Mouse (Mus musculus): ENCODE data around the gene Gng7.
"Not testable (repeated sequence)": the region's sequence is repeated elsewhere in the genome, so short reads cannot be mapped to it uniquely, and the experiment has no call there.

Gng7 gene

DNA sequence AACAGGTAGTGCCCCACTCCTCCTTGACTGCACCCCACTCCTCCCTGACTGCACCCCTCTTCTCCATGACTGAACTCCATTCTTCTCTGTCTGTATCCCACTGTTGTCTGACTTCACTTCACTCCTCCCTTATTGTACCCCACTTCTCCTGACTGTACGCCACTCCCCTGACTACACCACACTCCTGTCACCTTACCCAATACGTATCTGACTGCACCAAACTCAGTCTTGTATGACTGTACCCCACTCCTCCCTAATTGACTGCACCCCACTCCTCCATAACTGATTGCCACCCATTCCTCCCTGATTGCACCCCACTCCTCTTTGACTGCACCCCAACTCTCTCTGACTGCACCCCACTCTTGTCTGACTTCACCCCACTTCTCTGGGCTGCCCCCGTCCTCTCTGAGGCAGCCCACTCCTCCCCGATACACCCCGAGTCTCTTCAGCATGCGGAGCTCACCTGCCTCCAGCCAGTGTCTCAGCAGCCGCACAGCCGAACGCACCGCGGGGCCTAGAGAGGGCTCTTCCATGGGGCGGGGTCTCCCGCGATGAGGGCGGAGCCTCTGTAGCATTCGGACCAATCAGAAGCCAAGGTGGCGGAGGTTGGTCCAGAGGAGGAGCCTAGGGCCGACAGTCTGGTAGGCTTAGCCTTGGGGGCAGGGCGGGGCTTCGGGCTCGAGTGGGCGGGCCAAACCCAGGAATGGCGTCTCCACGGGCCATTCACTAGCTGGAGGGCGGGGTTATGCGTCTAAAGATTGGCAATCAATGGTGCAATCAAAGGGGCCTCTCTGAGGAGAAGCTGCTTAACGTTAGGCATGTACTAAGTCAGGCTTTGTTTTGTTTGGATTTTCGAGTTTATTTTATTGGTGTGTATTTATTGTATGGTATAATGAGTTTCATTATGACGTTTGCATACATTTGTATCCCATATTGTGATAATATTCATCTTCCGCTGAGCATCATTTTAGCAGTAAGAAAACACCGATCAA, at the start of gene Gng7:
TSS of gene Gng7 (minus strand) at position 553 of the 992 bp plus-strand sequence.
- in situ Hi-C loops (cut with MseI, MboI) = no loop called here

GRCm38 (mm10) chr10:81064519-81064918, 49.8 kb upstream of the Gng7 start:
- in situ Hi-C loops (cut with MseI, MboI) = not testable (repeated sequence)

GRCm38 (mm10) chr10:81062710-81063109, 48.0 kb upstream of the Gng7 start:
- in situ Hi-C loops (cut with MseI, MboI) = no loop called here

- in situ Hi-C loops (cut with MseI, MboI) = no loop called here
These were observed 45.1 kb upstream of the Gng7 start, which contains the start of gene Sgta for GRCm38 (mm10) chr10:81059603-81060543. Gene Sgta, minus strand, starts transcription at chr10:81060181.

DNA sequence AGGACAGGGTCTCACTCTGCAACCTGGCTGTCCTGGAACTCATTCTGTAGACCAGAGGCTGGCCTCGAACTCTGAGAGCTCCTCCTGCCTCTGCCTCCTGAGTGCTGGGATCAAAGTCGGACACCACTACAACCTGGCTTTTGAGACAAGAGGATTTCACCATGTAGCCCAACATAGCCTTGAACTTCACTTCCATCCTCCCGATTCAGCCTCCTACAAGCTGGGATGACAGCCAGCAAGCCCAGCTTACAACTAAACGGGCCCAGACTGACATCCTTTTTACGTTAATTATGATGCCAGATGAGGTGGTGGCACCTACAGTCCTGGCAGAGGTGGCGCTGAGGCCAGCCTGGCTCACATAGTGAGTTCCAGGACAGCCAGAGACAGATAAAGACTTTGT, 44.2 kb upstream of the Gng7 start:
- in situ Hi-C loops (cut with MseI, MboI) = no loop called here

DNA sequence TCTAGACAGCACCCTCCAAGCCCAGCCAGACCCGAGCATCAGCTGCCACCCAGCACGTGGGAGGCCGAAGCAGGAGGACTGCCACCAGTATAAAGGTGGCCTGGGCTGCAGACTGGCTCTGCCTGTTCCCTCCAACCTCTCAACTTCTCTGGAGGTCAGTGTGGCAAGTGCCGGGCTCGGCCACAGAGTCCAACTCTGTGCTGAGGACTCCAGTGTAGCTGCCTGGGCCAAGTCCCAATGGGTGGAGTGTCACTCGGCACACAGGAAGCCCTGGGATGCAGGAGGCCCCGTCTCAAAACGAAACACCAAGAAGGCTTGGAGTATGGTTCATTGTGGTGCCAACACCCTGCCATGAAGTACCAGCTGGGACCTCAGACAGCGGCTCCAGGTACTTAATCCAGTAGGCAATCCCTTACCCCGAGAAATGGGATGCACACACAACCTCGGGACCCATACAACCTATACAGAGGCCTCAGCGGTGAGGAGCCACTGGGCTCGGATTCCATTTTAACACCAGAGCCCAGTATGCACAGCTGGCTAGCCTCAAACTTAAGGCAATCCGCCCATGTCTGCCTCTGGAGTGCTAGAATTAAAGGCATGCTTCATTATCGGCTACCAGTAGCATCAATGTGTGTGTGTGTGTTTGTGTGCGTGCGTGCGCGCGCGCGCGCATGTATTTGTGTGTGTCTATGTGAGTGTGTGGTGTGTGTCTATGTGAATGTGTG, 42.8 kb upstream of the Gng7 start:
- in situ Hi-C loops (cut with MseI, MboI) = no loop called here

DNA sequence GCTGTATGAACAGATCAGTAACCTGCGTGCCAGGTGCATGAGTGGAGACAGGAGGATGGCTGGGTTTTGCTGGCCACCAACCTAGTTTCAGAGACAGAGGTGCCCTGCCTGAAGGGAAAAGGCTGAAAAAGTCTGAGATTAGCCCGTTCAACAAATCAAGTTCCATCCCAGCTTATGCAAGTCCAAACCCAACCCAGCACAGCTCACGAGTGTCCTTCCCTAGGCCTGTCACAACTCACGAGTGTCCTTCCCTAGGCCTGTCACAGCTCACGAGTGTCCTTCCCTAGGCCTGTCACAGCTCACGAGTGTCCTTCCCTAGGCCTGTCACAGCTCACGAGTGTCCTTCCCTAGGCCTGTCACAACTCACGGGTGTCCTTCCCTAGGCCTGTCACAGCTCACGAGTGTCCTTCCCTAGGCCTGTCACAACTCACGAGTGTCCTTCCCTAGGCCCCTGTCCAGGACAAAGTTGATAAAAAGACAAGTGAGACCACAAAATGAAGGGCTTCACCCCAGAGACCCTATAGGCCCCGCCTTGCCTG, 41.1 kb upstream of the Gng7 start:
- in situ Hi-C loops (cut with MseI, MboI) = not testable (repeated sequence)

- in situ Hi-C loops (cut with MseI, MboI) = no loop called here
These were observed 40.4 kb upstream of the Gng7 start for GRCm38 (mm10) chr10:81055169-81055568.

DNA sequence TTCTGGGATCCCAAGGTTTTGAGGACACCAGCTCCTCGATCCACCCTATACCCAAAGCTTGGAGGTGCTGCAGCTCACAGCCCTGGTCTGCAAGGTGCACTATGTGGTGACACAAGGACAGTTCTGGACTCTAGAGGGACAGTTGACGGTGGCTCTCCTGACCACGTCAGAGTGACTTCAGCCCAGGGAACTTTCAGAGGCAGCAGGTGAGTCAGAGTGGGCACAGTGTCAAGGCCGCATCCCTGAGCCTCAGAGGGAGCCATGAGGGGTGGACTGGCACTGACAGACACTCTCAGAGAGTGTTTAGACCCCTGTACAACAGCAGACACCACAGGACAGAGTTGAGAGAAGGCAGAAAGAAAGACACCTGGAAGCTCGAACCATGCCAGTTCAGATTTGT, 37.8 kb upstream of the Gng7 start:
- in situ Hi-C loops (cut with MseI, MboI) = no loop called here

DNA sequence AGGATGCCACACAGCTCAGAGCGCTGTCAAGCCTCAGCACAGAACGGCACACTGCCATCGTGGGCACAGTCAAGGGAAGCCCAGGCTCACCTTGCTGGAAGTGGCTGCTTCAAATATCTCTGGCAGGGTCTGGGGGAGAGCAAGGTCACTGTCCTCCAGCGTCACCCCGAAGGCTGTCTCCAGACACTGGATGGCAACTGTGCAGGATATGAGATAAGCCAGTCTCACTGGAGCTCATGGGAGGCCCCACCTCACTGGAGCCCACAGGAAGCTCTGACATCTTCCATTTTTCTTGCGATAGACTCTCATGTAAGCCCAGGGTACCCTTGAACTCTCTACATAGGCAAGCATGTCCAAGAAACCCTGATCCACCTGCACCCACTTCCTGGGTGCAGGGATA, 36.4 kb upstream of the Gng7 start:
- in situ Hi-C loops (cut with MseI, MboI) = no loop called here

- in situ Hi-C loops (cut with MseI, MboI) = no loop called here
These were observed 35.9 kb upstream of the Gng7 start for GRCm38 (mm10) chr10:81050645-81051044.

GRCm38 (mm10) chr10:81045246-81045645, 30.5 kb upstream of the Gng7 start:
- in situ Hi-C loops (cut with MseI, MboI) = not testable (repeated sequence)

DNA sequence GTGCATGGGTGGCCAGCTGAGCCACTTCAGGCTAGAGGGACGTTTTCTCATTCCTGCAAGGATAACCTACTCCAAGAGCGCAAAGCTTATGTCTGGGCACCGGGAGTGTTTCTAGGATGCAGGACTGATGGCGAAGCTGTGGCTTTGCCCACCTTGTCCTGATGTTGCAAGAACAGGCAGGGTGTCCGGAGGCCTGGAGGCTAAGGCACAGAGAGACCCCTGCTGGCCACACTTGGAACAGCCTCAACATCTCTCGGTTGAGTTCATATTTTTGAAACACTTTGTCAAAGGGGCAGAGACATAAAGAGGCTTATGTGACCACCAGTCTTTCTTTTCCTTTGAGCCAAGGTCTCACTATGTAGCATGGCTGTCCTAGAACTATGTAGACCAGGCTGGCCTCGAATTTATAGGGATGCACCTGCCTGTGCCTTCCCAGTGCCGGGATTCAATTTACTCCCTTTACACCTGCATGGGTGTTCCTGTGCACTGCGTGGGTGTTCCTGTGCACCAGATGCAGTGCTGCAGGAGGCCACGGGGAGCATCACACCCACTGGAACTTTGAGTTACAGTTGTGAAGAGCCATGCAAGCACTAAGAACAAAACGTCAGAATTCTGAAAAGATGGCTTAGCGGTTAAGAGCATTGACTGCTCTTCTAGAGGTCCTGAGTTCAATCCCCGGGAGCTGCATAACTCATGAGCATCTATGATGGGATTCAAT, 26.9 kb upstream of the Gng7 start:
- in situ Hi-C loops (cut with MseI, MboI) = loop anchor here in 1 of 2 experiments (5.0 kb wide), 1 partner anchor 44 kb away; no protein-coding TSS in a partner anchor

GRCm38 (mm10) chr10:81036988-81037580, 22.3 kb upstream of the Gng7 start, which contains the start of gene Slc39a3:
Gene Slc39a3, minus strand, starts transcription at chr10:81037426.
- in situ Hi-C loops (cut with MseI, MboI) = no loop called here

GRCm38 (mm10) chr10:81036251-81036650, 21.5 kb upstream of the Gng7 start:
- in situ Hi-C loops (cut with MseI, MboI) = no loop called here

DNA sequence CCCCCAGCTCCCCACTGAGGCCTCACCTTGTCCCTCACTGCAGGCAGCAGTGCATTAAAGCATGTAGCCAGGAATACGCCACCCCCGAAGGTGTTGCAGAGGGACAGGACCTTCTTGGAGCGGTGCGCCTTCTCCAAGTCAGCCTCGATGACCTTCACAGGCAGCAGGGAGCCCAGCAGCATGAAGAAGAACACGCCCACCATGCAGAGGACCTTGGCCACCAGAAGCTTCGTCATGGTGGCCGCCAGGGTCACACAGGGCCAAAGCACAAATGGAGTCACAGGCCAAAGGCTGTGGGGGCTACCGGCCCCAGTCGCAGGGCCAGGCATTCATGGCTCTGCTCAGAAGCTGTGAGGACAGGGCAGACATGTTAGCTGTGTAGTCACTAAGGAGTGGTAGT, 18.8 kb upstream of the Gng7 start:
- in situ Hi-C loops (cut with MseI, MboI) = no loop called here

GRCm38 (mm10) chr10:81029031-81029430, 14.3 kb upstream of the Gng7 start:
- in situ Hi-C loops (cut with MseI, MboI) = no loop called here

GRCm38 (mm10) chr10:81028219-81028618, 13.5 kb upstream of the Gng7 start:
- in situ Hi-C loops (cut with MseI, MboI) = no loop called here

- in situ Hi-C loops (cut with MseI, MboI) = no loop called here
These were observed 12.6 kb upstream of the Gng7 start for GRCm38 (mm10) chr10:81027331-81027730.

DNA sequence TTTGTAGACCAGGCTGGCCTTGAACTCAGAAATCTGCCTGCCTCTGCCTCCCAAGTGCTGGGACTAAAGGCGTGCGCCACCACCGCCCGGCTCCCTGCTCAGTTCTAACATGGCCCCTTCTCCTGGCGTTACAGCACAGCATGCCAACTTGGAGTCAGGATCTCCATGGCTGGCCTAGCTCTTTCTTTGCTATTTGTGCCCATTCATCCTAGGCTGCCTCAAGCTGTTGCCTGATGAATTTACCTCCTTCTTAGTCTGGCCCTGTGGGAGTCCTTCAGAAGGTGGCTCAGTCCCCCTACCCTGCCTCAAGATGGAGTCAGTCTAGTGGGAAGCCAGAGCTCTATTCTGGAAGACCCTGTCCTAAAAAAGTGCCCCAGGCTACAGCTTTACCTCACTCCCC, 12.1 kb upstream of the Gng7 start:
- in situ Hi-C loops (cut with MseI, MboI) = no loop called here
